Mouse (Mus musculus) MEL-GATA-1-ER (cell line): ENCODE results near the gene Ghsr.

Experiments
- DNase-seq: peaks from one replicate; pipeline ENCODE4 v3.0.0-alpha.2; 2012; ENCODE audit warnings: low read depth; ENCODE audit errors: extremely low read depth

Gene Ghsr

GRCm38 (mm10) chr3:27408564-27408963 is 37.4 kb downstream of the Ghsr start:
- no peak for DNase-seq

GRCm38 (mm10) chr3:27411286-27411685 is 40.1 kb downstream of the Ghsr start:
- no peak for DNase-seq

- no peak for DNase-seq
Measured at GRCm38 (mm10) chr3:27413566-27413965, 42.4 kb downstream of the Ghsr start.

- DNase-seq = no peak
Measured at GRCm38 (mm10) chr3:27416786-27417185, 45.6 kb downstream of the Ghsr start.

- no peak for DNase-seq
Measured at GRCm38 (mm10) chr3:27418602-27419001, 47.5 kb downstream of the Ghsr start.

- DNase-seq = no peak
Measured at GRCm38 (mm10) chr3:27421980-27422379, 50.8 kb downstream of the Ghsr start.

GRCm38 (mm10) chr3:27422521-27422920 is 51.4 kb downstream of the Ghsr start:
- no peak for DNase-seq

- no peak for DNase-seq
Measured at GRCm38 (mm10) chr3:27424049-27424667, 53.0 kb downstream of the Ghsr start.

- DNase-seq = no peak
Measured at GRCm38 (mm10) chr3:27427406-27427805, 56.3 kb downstream of the Ghsr start.
